Mouse (Mus musculus) heart, embryonic 13.5 days (tissue): Measurements from ENCODE around the gene Ptprj. TPM values are rescaled to one million over a fixed set of nuclear protein-coding genes. Genes with fewer than 3 reads are reported as not detected.

Experiments used
- ATAC-seq: fragments of 200-750 bp; cut with Nextera tagmentation; 2 replicates; pipeline ENCODE4 v1.8.0; 2017; ENCODE audit warnings: moderate TSS enrichment; ENCODE audit not compliant: insufficient number of reproducible peaks, low FRiP score, low TSS enrichment; ENCODE audit errors: extremely low read depth
- H3K27ac ChIP-seq: fragments of 300-500 bp; sonication (generic); replicated peaks from 2 replicates; pipeline ENCODE4 v1.5.1; 2015; ENCODE audit warnings: moderate library complexity, mild to moderate bottlenecking, inconsistent platforms
- H3K27me3 ChIP-seq: fragments of 300-500 bp; sonication (generic); replicated peaks from 2 replicates; pipeline ENCODE4 v1.6.1; 2015; ENCODE audit warnings: mild to moderate bottlenecking, inconsistent platforms
- H3K36me3 ChIP-seq: fragments of 300-500 bp; sonication (generic); 2 replicates; pipeline ENCODE4 v1.6.1; 2015; ENCODE audit warnings: mild to moderate bottlenecking, inconsistent platforms
- H3K4me1 ChIP-seq: fragments of 300-500 bp; sonication (generic); 2 replicates; pipeline ENCODE4 v1.6.1; 2015; ENCODE audit warnings: inconsistent platforms
- H3K4me2 ChIP-seq: fragments of 300-500 bp; sonication (generic); 2 replicates; pipeline ENCODE4 v1.6.1; 2015; ENCODE audit warnings: inconsistent platforms, mild to moderate bottlenecking, moderate library complexity
- H3K4me3 ChIP-seq: fragments of 300-500 bp; sonication (generic); 2 replicates; pipeline ENCODE4 v1.5.1; 2015; ENCODE audit warnings: moderate library complexity, mild to moderate bottlenecking, inconsistent platforms
- H3K9ac ChIP-seq: fragments of 300-500 bp; sonication (generic); 2 replicates; pipeline ENCODE4 v1.6.1; 2015; ENCODE audit warnings: inconsistent platforms, mild to moderate bottlenecking, moderate library complexity
- H3K9me3 ChIP-seq: fragments of 300-500 bp; sonication (generic); 2 replicates; pipeline ENCODE4 v1.6.1; 2016; ENCODE audit warnings: inconsistent platforms
- WGBS: fragments of 180-500 bp; shearing (Covaris S2); methylation state at CpG from one replicate; pipeline ENCODE4 v1.1.7; 2015; ENCODE audit warnings: mixed read lengths; 5-methylcytosine and 5-hydroxymethylcytosine counted together
- polyA plus RNA-seq: library from polyadenylated mRNA; unstranded; fragments of >200 nt; fragmentation: Nextera tagmentation; extraction: Ambion mirVana; gene quantifications from 2 replicates; pipeline ENCODE4 v1.2.1, GENCODE M21; 2015

Gene Ptprj
- 0.84 and 1.3 TPM in 2 replicates for polyA plus RNA-seq

- Histone ChIP-seq H3K4me2 (peak within 1 kb of the TSS; percentile 100), H3K9ac (peak within 1 kb of the TSS; percentile 87), H3K9me3 (no peaks in the 10 kb centered on the region), H3K36me3 (no peaks in the 10 kb centered on the region), H3K27me3 (peaks cover 17% of the 10 kb centered on the region), H3K4me1 (peaks cover 24% of the 10 kb centered on the region), H3K4me3 (peak within 1 kb of the TSS; percentile 85), H3K27ac (peak within 1 kb of the TSS; percentile 74)
- peak; percentile 68 for ATAC-seq
- WGBS, result under 1% methylated on average over 93 of the region's 100 CpGs
Observed at GRCm38 (mm10) chr2:90580236-90581005, at the start of gene Ptprj. Gene Ptprj (minus strand): TSS chr2:90580647.

- H3K4me1 ChIP-seq, result peaks cover 3% of the 10 kb centered on the region; the same call in 1 of the 2 replicates
- WGBS, result 54% methylated on average over 2 of the region's 2 CpGs
- ATAC-seq, result no peak
Observed at GRCm38 (mm10) chr2:90629552-90629951, 49.1 kb upstream of the Ptprj start.

GRCm38 (mm10) chr2:90628261-90628660, 47.8 kb upstream of the Ptprj start:
- Histone ChIP-seq H3K27me3 (0 out of 2 replicates have a peak, but pooled peaks cover 2% of the 10 kb centered on the region), H3K4me2 (no peak overlapping the region), H3K9ac (no peak overlapping the region), H3K36me3 (no peaks in the 10 kb centered on the region), H3K4me1 (peaks cover 6% of the 10 kb centered on the region), H3K27ac (no peak overlapping the region), H3K9me3 (no peaks in the 10 kb centered on the region), H3K4me3 (no peak overlapping the region)
- WGBS, result 82% methylated on average over 5 of the region's 5 CpGs
- ATAC-seq, result no peak

More at GRCm38 (mm10) chr2:90629552-90629951, 49.1 kb upstream of the Ptprj start:
- Histone ChIP-seq H3K27ac (no peak overlapping the region), H3K4me2 (no peak overlapping the region), H3K36me3 (no peaks in the 10 kb centered on the region), H3K9ac (no peak overlapping the region), H3K4me3 (no peak overlapping the region), H3K9me3 (no peaks in the 10 kb centered on the region), H3K27me3 (0 out of 2 replicates have a peak, but pooled peaks cover 2% of the 10 kb centered on the region)

- H3K9ac ChIP-seq, result no peak overlapping the region
- peak overlapping the region; percentile 29 for H3K4me2 ChIP-seq
- ATAC-seq, result no peak
- H3K27ac ChIP-seq, result no peak overlapping the region
- H3K9me3 ChIP-seq, result no peaks in the 10 kb centered on the region
- 9% methylated on average over 6 of the region's 6 CpGs for WGBS
- H3K27me3 ChIP-seq, result peaks cover 7% of the 10 kb centered on the region; the same call in 1 of the 2 replicates
- H3K36me3 ChIP-seq, result no peaks in the 10 kb centered on the region
- H3K4me3 ChIP-seq, result no peak overlapping the region
- H3K4me1 ChIP-seq, result peaks cover 6% of the 10 kb centered on the region
Observed at GRCm38 (mm10) chr2:90624920-90625319, 44.5 kb upstream of the Ptprj start.

DNA sequence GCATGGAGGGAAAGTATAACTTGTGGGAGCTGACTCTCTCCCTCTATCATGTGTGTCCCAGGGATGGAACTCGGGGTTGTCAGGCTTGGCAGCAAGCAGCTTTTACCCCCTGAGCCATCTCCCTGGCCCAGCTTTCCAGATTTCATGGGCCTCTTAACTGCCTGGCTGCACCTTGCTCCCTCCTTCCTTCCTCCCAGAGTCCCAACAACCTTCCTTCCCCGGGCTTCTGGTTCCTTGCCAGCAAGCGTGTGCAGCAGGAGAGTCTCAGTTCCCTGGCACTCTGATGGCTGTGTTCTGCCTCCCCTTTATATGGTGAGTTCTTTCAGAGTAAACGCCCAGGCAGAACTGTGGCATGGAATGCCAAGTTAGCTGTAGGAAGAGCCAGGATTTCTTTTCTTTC, 43.9 kb upstream of the Ptprj start:
- Histone ChIP-seq H3K4me2 (no peak overlapping the region), H3K27ac (no peak overlapping the region), H3K9me3 (no peaks in the 10 kb centered on the region), H3K36me3 (no peaks in the 10 kb centered on the region), H3K9ac (0 out of 2 replicates have a peak overlapping the region, but pooled peaks have one; percentile 3), H3K4me1 (peaks cover 6% of the 10 kb centered on the region), H3K4me3 (no peak overlapping the region), H3K27me3 (peaks cover 7% of the 10 kb centered on the region; the same call in 1 of the 2 replicates)
- WGBS, result 23% methylated on average over 4 of the region's 4 CpGs
- no peak for ATAC-seq

DNA sequence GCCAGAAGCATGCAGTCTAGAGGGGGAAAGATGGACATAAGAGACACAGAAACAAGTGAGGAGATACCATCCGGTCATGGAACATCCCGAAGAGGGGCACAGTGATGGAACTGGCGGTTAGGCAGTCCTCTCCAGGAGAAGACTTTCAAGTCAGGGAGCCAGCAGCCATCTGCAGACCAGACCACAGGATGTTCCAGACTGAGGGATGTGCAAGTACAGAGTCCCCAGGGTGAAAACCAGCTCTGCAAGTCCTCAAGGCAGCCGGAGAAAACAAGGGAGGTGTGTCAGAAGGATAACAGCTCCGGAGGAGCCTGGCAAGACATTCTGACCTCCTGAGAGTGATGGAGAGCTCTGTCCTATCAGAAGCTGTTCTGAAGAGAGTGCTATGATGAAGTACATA, 40.4 kb upstream of the Ptprj start:
- H3K27ac ChIP-seq, result no peak overlapping the region
- WGBS, result 72% methylated on average over 5 of the region's 5 CpGs
- ATAC-seq, result no peak

GRCm38 (mm10) chr2:90619648-90620047, 39.2 kb upstream of the Ptprj start:
- Histone ChIP-seq H3K27ac (no peak overlapping the region), H3K4me3 (no peak overlapping the region), H3K27me3 (peaks cover 9% of the 10 kb centered on the region), H3K36me3 (no peaks in the 10 kb centered on the region), H3K9ac (no peak overlapping the region), H3K4me1 (peaks cover 4% of the 10 kb centered on the region; the same call in 1 of the 2 replicates), H3K9me3 (no peaks in the 10 kb centered on the region), H3K4me2 (no peak overlapping the region)
- 26% methylated on average over 2 of the region's 2 CpGs for WGBS
- ATAC-seq, result no peak

More for the DNA sequence above, 40.4 kb upstream of the Ptprj start:
- H3K27me3 ChIP-seq, result peaks cover 9% of the 10 kb centered on the region
- H3K36me3 ChIP-seq, result no peaks in the 10 kb centered on the region
- no peak overlapping the region for H3K9ac ChIP-seq
- H3K4me3 ChIP-seq, result no peak overlapping the region
- H3K4me1 ChIP-seq, result peaks cover 6% of the 10 kb centered on the region
- no peaks in the 10 kb centered on the region for H3K9me3 ChIP-seq
- H3K4me2 ChIP-seq, result no peak overlapping the region

- Histone ChIP-seq H3K4me3 (no peak overlapping the region), H3K9me3 (no peaks in the 10 kb centered on the region), H3K27ac (no peak overlapping the region), H3K9ac (no peak overlapping the region), H3K27me3 (peaks cover 2% of the 10 kb centered on the region; the same call in 1 of the 2 replicates), H3K4me2 (no peak overlapping the region), H3K36me3 (no peaks in the 10 kb centered on the region), H3K4me1 (no peaks in the 10 kb centered on the region)
- ATAC-seq, result no peak
- 79% methylated on average over 14 of the region's 14 CpGs for WGBS
Observed at GRCm38 (mm10) chr2:90614651-90615171, 34.3 kb upstream of the Ptprj start.

- Histone ChIP-seq H3K9me3 (no peaks in the 10 kb centered on the region), H3K27me3 (peaks cover 2% of the 10 kb centered on the region; the same call in 1 of the 2 replicates), H3K9ac (no peak overlapping the region), H3K27ac (no peak overlapping the region), H3K4me3 (no peak overlapping the region), H3K4me1 (no peaks in the 10 kb centered on the region), H3K4me2 (no peak overlapping the region), H3K36me3 (no peaks in the 10 kb centered on the region)
- ATAC-seq, result no peak
- WGBS, result 72% methylated on average over 3 of the region's 3 CpGs
Observed at GRCm38 (mm10) chr2:90613591-90613990, 33.1 kb upstream of the Ptprj start.

DNA sequence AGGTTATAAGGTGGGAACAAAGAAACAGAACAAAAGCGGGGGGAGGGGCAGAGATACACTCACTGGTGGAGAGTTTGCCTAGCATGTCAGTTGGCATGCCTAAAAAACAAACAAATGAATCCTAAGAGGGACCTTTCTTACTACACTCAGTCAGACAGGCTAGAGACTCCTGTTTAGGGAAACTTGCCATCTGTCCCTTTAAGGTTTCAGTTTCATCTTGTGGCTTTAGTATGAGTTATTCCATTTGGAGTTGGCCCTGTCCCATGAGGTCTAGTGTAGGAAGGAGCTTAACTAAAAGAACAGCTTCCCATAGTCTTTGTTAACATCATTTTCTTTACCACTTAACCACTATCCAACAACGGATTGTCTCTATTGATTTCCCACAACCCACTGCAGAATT, 32.6 kb upstream of the Ptprj start:
- WGBS, result 66% methylated on average over 2 of the region's 2 CpGs

GRCm38 (mm10) chr2:90611959-90612571, 31.6 kb upstream of the Ptprj start:
- Histone ChIP-seq H3K4me2 (no peak overlapping the region), H3K4me3 (no peak overlapping the region), H3K9ac (no peak overlapping the region), H3K27ac (no peak overlapping the region), H3K27me3 (no peaks in the 10 kb centered on the region), H3K4me1 (no peaks in the 10 kb centered on the region), H3K36me3 (no peaks in the 10 kb centered on the region), H3K9me3 (no peaks in the 10 kb centered on the region)
- ATAC-seq, result no peak
- 61% methylated on average over 10 of the region's 10 CpGs for WGBS

More for the DNA sequence above, 32.6 kb upstream of the Ptprj start:
- Histone ChIP-seq H3K9me3 (no peaks in the 10 kb centered on the region), H3K9ac (no peak overlapping the region), H3K4me3 (no peak overlapping the region), H3K27ac (no peak overlapping the region), H3K4me1 (no peaks in the 10 kb centered on the region), H3K36me3 (no peaks in the 10 kb centered on the region), H3K27me3 (no peaks in the 10 kb centered on the region; the same call in 1 of the 2 replicates), H3K4me2 (no peak overlapping the region)
- ATAC-seq, result no peak
